Mouse (Mus musculus) neural tube, embryonic 15.5 days (tissue): ENCODE data around the gene Trmt44. TPM values are rescaled to one million over a fixed set of nuclear protein-coding genes. Genes with fewer than 3 reads are reported as not detected.

Experiments
- ATAC-seq: fragments of 200-750 bp; cut with Nextera tagmentation; 2 replicates; pipeline ENCODE4 v1.8.0; 2017; ENCODE audit warnings: mild to moderate bottlenecking, moderate TSS enrichment, moderate library complexity; ENCODE audit not compliant: low FRiP score
- H3K27ac ChIP-seq: fragments of 300-500 bp; sonication (generic); replicated peaks from 2 replicates; pipeline ENCODE4 v1.5.1; 2015; ENCODE audit warnings: mild to moderate bottlenecking, inconsistent platforms
- H3K27me3 ChIP-seq: fragments of 300-500 bp; sonication (generic); replicated peaks from 2 replicates; pipeline ENCODE4 v1.6.1; 2015; ENCODE audit warnings: inconsistent platforms
- H3K36me3 ChIP-seq: fragments of 300-500 bp; sonication (generic); 2 replicates; pipeline ENCODE4 v1.6.1; 2015; ENCODE audit warnings: inconsistent platforms
- H3K4me1 ChIP-seq: fragments of 300-500 bp; sonication (generic); 2 replicates; pipeline ENCODE4 v1.6.1; 2015; ENCODE audit warnings: inconsistent platforms
- H3K4me2 ChIP-seq: fragments of 300-500 bp; sonication (generic); 2 replicates; pipeline ENCODE4 v1.6.1; 2015; ENCODE audit warnings: inconsistent platforms, mild to moderate bottlenecking, moderate library complexity
- H3K4me3 ChIP-seq: fragments of 300-500 bp; sonication (generic); replicated peaks from 2 replicates; pipeline ENCODE4 v1.5.1; 2015; ENCODE audit warnings: mild to moderate bottlenecking, inconsistent platforms
- H3K9ac ChIP-seq: fragments of 300-500 bp; sonication (generic); replicated peaks from 2 replicates; pipeline ENCODE4 v1.6.1; 2015; ENCODE audit warnings: mild to moderate bottlenecking, inconsistent platforms
- H3K9me3 ChIP-seq: fragments of 300-500 bp; sonication (generic); replicated peaks from 2 replicates; pipeline ENCODE4 v1.6.1; 2016; ENCODE audit warnings: inconsistent platforms
- WGBS: fragments of 180-500 bp; shearing (Covaris S2); methylation state at CpG from one replicate; pipeline ENCODE4 v1.1.7; 2015; ENCODE audit warnings: mixed read lengths; 5-methylcytosine and 5-hydroxymethylcytosine counted together
- polyA plus RNA-seq: library from polyadenylated mRNA; unstranded; fragments of >200 nt; fragmentation: Nextera tagmentation; extraction: Ambion mirVana; gene quantifications from 2 replicates; pipeline ENCODE4 v1.2.1, GENCODE M21; 2015

Trmt44 gene
- 5.3 and 6.9 TPM in 2 replicates for polyA plus RNA-seq

DNA sequence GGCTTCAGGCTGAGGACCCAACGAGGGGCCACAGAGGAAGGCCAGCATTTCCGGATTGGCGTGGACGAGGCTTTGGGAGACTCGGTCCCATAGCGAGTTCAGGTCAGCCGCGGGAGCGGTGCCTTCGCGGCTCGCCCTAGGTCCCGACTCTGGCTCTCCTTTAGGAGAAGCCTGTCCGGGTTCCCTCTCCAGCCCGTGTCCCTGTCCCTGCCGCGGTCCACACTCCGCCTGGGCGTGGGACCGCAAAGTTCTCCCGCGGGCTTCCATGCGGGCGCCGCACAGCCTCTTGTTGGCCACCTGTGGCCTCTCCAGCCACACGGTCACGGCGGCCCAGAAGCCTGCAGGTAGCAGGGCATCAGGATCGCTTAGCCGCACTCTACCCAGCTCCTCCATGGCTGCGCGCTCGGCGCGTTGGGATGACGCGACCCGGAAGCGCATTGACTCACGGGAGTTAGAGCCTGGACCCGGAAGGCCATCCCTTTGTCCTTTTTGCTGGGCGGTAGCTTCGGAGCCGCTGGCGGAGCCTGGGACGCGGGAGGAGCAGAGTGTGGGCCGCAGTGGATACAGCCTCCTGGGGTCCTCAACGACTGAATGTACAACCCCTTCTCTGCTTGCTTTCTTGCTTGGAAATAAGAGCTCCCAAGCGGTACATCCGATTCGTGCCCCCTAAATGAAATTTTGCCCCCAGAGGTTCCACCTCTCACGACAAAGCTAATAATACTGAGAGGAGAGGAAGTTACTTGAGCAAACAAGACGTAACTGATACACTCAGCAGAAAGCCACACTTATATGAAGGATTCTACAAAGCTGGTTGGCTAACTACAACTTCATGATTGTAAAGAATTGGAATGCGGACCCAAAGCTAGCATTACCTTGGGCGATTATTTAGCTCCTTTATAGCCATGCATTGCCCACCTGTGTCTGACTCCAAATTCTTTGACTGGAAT, at the start of gene Trmt44:
Trmt44 (minus strand) TSS at position 418 of the 947 bp plus-strand sequence.
- Histone ChIP-seq H3K27ac (peak within 1 kb of the TSS; percentile 86), H3K36me3 (peaks cover 37% of the 10 kb centered on the region), H3K4me2 (peak within 1 kb of the TSS; percentile 97), H3K4me1 (peaks cover 15% of the 10 kb centered on the region), H3K4me3 (peak within 1 kb of the TSS; percentile 98), H3K9me3 (no peaks in the 10 kb centered on the region), H3K27me3 (peaks cover 11% of the 10 kb centered on the region; the same call in 1 of the 2 replicates), H3K9ac (peak within 1 kb of the TSS; percentile 89)
- WGBS = 3% methylated on average over 56 of the region's 56 CpGs
- ATAC-seq = peak; percentile 96

- Histone ChIP-seq H3K4me1 (no peaks in the 10 kb centered on the region), H3K36me3 (no peaks in the 10 kb centered on the region), H3K9me3 (no peaks in the 10 kb centered on the region), H3K9ac (no peak overlapping the region), H3K27ac (no peak overlapping the region), H3K4me3 (no peak overlapping the region), H3K27me3 (no peaks in the 10 kb centered on the region), H3K4me2 (no peak overlapping the region)
- ATAC-seq = no peak
These were observed 49.0 kb upstream of the Trmt44 start for GRCm38 (mm10) chr5:35623831-35624230.

DNA sequence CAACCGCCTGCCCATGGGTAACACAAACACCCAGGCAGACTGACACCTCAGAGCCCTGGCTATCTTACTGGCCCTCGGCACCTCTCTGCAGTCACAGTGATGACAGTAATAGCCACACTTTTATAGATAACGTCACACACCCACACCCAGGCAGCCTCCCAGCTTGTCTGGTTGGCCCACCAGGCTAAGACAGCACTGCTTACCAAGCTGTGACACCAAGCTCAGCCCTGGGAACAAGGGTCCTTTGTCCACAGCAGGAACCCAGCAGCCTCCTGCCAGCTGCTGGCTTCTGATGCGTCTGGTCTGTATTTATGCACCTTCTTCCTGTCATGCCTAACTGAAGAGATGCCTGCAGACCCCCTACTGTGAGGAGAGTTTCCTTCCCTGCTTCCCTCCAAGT, 46.2 kb upstream of the Trmt44 start:
- H3K27me3 ChIP-seq = no peaks in the 10 kb centered on the region
- no peak overlapping the region for H3K4me3 ChIP-seq
- no peak overlapping the region for H3K4me2 ChIP-seq
- no peak overlapping the region for H3K9ac ChIP-seq
- no peak overlapping the region for H3K27ac ChIP-seq
- ATAC-seq = no peak
- H3K36me3 ChIP-seq = no peaks in the 10 kb centered on the region
- H3K4me1 ChIP-seq = peaks cover 10% of the 10 kb centered on the region; the same call in 1 of the 2 replicates
- WGBS = 46% methylated on average over 4 of the region's 4 CpGs
- H3K9me3 ChIP-seq = no peaks in the 10 kb centered on the region

- Histone ChIP-seq H3K27me3 (no peaks in the 10 kb centered on the region), H3K9ac (0 out of 2 replicates have a peak overlapping the region, but pooled peaks have one; percentile 7), H3K9me3 (no peaks in the 10 kb centered on the region), H3K4me1 (peaks cover 10% of the 10 kb centered on the region; the same call in 1 of the 2 replicates), H3K4me2 (no peak overlapping the region), H3K4me3 (no peak overlapping the region), H3K36me3 (peaks cover 11% of the 10 kb centered on the region; the same call in 1 of the 2 replicates), H3K27ac (no peak overlapping the region)
- ATAC-seq = no peak
- WGBS = 51% methylated on average over 5 of the region's 5 CpGs
These were observed 42.1 kb upstream of the Trmt44 start for GRCm38 (mm10) chr5:35616943-35617342.

GRCm38 (mm10) chr5:35612722-35613121, 37.9 kb upstream of the Trmt44 start:
- H3K27ac ChIP-seq = no peak overlapping the region
- H3K36me3 ChIP-seq = peaks cover 14% of the 10 kb centered on the region; the same call in 1 of the 2 replicates
- no peaks in the 10 kb centered on the region for H3K27me3 ChIP-seq
- WGBS = 90% methylated on average over 8 of the region's 8 CpGs
- H3K4me2 ChIP-seq = no peak overlapping the region
- peaks cover 25% of the 10 kb centered on the region for H3K4me1 ChIP-seq
- no peak overlapping the region for H3K4me3 ChIP-seq
- H3K9me3 ChIP-seq = no peaks in the 10 kb centered on the region
- no peak overlapping the region for H3K9ac ChIP-seq
- ATAC-seq = no peak

GRCm38 (mm10) chr5:35611900-35612299, 37.0 kb upstream of the Trmt44 start:
- H3K9ac ChIP-seq = no peak overlapping the region

GRCm38 (mm10) chr5:35611170-35611569, 36.3 kb upstream of the Trmt44 start:
- H3K36me3 ChIP-seq = peaks cover 14% of the 10 kb centered on the region; the same call in 1 of the 2 replicates
- no peaks in the 10 kb centered on the region for H3K27me3 ChIP-seq
- no peak overlapping the region for H3K4me3 ChIP-seq
- H3K9me3 ChIP-seq = no peaks in the 10 kb centered on the region
- H3K4me1 ChIP-seq = peaks cover 23% of the 10 kb centered on the region
- no peak for ATAC-seq
- no peak overlapping the region for H3K4me2 ChIP-seq
- H3K27ac ChIP-seq = no peak overlapping the region
- WGBS = 82% methylated on average over 9 of the region's 9 CpGs
- H3K9ac ChIP-seq = no peak overlapping the region

More at GRCm38 (mm10) chr5:35611900-35612299, 37.0 kb upstream of the Trmt44 start:
- peaks cover 14% of the 10 kb centered on the region; the same call in 1 of the 2 replicates for H3K36me3 ChIP-seq
- no peaks in the 10 kb centered on the region for H3K27me3 ChIP-seq
- no peak overlapping the region for H3K4me3 ChIP-seq
- no peak for ATAC-seq
- H3K4me1 ChIP-seq = peaks cover 23% of the 10 kb centered on the region
- 72% methylated on average over 11 of the region's 11 CpGs for WGBS
- no peaks in the 10 kb centered on the region for H3K9me3 ChIP-seq
- H3K4me2 ChIP-seq = no peak overlapping the region
- no peak overlapping the region for H3K27ac ChIP-seq

GRCm38 (mm10) chr5:35610381-35610780, 35.5 kb upstream of the Trmt44 start:
- H3K9ac ChIP-seq = no peak overlapping the region
- peaks cover 23% of the 10 kb centered on the region for H3K4me1 ChIP-seq
- 97% methylated on average over 7 of the region's 7 CpGs for WGBS
- H3K27me3 ChIP-seq = no peaks in the 10 kb centered on the region
- no peak overlapping the region for H3K27ac ChIP-seq
- H3K4me2 ChIP-seq = no peak overlapping the region
- no peak for ATAC-seq
- H3K36me3 ChIP-seq = peaks cover 20% of the 10 kb centered on the region; the same call in 1 of the 2 replicates
- H3K9me3 ChIP-seq = no peaks in the 10 kb centered on the region
- H3K4me3 ChIP-seq = no peak overlapping the region

DNA sequence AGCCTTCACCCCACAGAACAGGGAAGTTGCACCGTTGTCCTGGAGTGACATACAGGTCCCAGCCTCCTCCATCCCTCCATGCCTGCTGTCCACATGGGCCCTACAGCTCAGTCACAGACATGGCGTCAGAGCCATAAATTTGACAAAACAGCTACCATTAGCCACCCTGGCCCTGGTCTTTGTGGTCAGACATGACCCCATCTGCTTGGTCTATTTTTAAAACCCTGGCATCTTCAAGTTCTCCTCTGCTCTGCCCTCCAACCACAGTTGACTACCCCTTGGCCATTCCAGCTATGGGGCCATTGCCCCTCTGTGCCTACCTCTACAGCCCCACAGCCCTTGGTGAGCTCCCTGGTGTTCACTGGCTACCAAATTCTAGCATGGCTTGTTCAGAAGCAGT, 35.1 kb upstream of the Trmt44 start:
- no peaks in the 10 kb centered on the region for H3K27me3 ChIP-seq
- 55% methylated on average over 2 of the region's 2 CpGs for WGBS
- H3K4me3 ChIP-seq = no peak overlapping the region
- H3K9me3 ChIP-seq = no peaks in the 10 kb centered on the region
- ATAC-seq = no peak
- H3K4me1 ChIP-seq = peaks cover 23% of the 10 kb centered on the region
- no peak overlapping the region for H3K27ac ChIP-seq
- no peak overlapping the region for H3K9ac ChIP-seq
- H3K4me2 ChIP-seq = no peak overlapping the region
- H3K36me3 ChIP-seq = peaks cover 24% of the 10 kb centered on the region; the same call in 1 of the 2 replicates

DNA sequence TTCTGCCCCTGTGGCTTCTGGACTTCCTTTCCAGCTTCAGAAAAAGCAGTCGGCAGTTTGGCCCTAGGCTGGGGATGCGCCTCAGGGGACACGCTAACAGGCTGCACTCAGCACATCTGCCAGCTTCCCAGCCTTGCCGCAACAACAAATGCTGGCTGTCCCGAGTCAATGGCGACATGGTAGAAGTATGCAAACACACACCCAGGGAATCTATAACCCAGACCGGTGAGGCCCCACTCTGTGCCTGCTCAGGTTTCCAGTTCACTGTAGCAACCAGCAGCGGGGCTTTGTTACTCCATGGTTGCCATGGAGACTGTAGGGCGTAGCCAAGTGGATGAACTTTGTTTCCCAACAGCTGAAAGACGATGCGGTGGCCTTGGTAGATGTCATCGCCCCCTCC, 34.5 kb upstream of the Trmt44 start:
- no peak overlapping the region for H3K9ac ChIP-seq
- no peak overlapping the region for H3K4me2 ChIP-seq
- H3K9me3 ChIP-seq = no peaks in the 10 kb centered on the region
- H3K4me1 ChIP-seq = peaks cover 23% of the 10 kb centered on the region
- WGBS = 8% methylated on average over 12 of the region's 12 CpGs
- peaks cover 28% of the 10 kb centered on the region; the same call in 1 of the 2 replicates for H3K36me3 ChIP-seq
- peak; percentile 64; the same call in 1 of the 2 replicates for ATAC-seq
- no peak overlapping the region for H3K27ac ChIP-seq
- H3K27me3 ChIP-seq = no peaks in the 10 kb centered on the region
- H3K4me3 ChIP-seq = no peak overlapping the region

DNA sequence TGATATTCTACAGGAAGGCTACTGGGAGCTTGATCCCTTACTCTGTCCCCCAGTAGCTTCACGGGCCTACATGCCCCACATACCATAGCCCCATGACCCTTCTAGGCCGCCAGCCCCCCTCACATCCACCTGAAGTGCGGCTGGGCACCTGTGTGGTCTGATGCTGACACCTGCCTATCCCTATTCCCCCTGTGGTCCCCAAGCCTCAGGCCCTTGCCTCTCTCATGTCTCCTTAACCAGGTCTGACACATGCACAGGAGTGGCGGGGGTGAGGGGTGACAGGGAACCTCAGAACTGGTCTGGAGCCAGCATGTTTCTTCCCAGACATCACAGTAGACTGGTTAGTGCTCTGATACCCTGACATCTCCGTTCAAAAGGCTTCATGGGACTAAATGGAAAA, 33.7 kb upstream of the Trmt44 start:
- Histone ChIP-seq H3K27me3 (no peaks in the 10 kb centered on the region), H3K36me3 (peaks cover 31% of the 10 kb centered on the region; the same call in 1 of the 2 replicates), H3K27ac (0 out of 2 replicates have a peak overlapping the region, but pooled peaks have one; percentile 23), H3K9me3 (no peaks in the 10 kb centered on the region), H3K4me2 (no peak overlapping the region), H3K9ac (no peak overlapping the region; the same call in 1 of the 2 replicates), H3K4me3 (no peak overlapping the region), H3K4me1 (peaks cover 23% of the 10 kb centered on the region)
- ATAC-seq = no peak
- 90% methylated on average over 5 of the region's 5 CpGs for WGBS

- no peak overlapping the region for H3K27ac ChIP-seq
- H3K4me3 ChIP-seq = no peak overlapping the region
- H3K9ac ChIP-seq = no peak overlapping the region
- H3K4me1 ChIP-seq = peaks cover 23% of the 10 kb centered on the region
- H3K4me2 ChIP-seq = no peak overlapping the region
- no peaks in the 10 kb centered on the region for H3K9me3 ChIP-seq
- H3K27me3 ChIP-seq = no peaks in the 10 kb centered on the region
- H3K36me3 ChIP-seq = peaks cover 33% of the 10 kb centered on the region
- WGBS = 83% methylated on average over 7 of the region's 7 CpGs
- ATAC-seq = no peak
These were observed 32.9 kb upstream of the Trmt44 start for GRCm38 (mm10) chr5:35607784-35608183.
